Mouse (Mus musculus) heart, postnatal 10 days (tissue): ENCODE results near the gene Trpm3. TPM values are rescaled to one million over a fixed set of nuclear protein-coding genes. Genes with fewer than 3 reads are reported as not detected.

Source experiments
- DNase-seq, 2 experiments: peaks; one replicate each; pipeline ENCODE4 v3.0.0; 2021
- intact Hi-C: fragments of 180-260 bp; cut with DNase I; formaldehyde crosslinking; loops from one replicate; pipeline ENCODE4 v1.15.1; 2025
- total RNA-seq, 2 experiments: library from RNA; stranded (reverse); gene quantifications; 2 replicates each; pipeline ENCODE4 v1.2.3; 2021

Trpm3 gene
- total RNA-seq, 2 experiments from 2014 or later: 1.5 to 2.2 TPM

DNA sequence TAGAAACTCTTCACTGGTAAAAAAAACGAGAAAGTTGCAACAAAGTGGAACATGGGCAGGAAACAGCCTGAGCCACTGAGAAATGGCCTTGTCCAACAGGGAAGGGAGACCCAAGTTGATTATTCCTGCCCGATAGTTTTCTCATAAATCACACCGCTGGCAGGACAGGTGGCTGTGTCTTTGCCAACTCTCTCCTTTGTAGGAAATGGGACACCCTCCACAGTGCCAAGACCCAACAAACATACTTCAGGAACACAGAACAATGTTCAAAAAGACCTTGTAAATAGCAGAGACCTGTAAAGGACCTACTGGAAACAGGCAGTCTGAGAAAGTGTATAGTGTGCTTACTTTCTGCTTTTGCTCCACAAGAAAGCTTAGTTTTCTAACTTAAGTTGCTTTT lies 490.0 kb downstream of the Trpm3 start:
- no peak for DNase-seq
- intact Hi-C loops: no loop called here

DNA sequence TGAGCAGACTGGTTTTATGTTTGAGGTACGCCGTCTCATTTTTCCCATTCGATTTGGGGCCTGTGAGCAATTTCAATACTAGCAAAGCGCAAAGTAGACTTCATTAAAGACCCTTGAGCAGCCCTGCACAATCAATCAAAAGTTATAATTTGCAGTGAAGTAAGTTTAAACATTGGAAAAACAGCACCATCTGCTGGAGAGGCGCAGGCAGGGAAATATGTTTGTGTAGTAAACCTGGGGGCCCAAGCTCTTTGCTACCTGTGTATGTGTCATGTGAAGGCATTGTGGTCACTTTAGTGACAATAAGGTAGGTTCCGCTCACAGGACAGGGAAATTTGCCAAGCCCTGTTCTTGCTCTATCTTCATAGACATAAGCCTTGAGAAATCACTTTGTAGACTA lies 492.5 kb downstream of the Trpm3 start:
- DNase-seq: peak; percentile 28 to 56
- intact Hi-C loops: loop anchor here (1.0 to 10.0 kb wide), 3 partner anchors 79 to 294 kb away; no protein-coding TSS in a partner anchor

DNA sequence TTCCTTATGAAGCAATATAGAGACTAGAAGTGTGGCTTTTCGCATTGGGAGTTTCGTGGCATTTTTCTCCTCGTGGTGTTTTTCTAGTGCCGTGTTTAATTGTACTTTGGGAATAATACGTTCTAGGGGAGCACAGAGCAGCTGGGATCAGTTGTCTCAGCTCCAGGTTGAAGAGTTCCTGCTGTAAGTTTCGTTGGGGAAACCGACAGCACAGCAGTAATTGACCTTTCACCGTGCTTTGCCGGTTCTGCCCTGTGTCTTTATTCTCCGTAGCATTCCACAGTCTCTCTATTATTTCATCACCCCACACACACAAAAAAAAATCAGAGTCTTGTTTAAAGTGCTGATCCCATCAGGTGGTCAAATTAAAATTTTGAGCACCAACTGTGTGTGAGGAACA lies 496.8 kb downstream of the Trpm3 start:
- intact Hi-C loops: loop anchor here (10.0 kb wide), 1 partner anchor 249 kb away; no protein-coding TSS in a partner anchor
- no peak for DNase-seq

DNA sequence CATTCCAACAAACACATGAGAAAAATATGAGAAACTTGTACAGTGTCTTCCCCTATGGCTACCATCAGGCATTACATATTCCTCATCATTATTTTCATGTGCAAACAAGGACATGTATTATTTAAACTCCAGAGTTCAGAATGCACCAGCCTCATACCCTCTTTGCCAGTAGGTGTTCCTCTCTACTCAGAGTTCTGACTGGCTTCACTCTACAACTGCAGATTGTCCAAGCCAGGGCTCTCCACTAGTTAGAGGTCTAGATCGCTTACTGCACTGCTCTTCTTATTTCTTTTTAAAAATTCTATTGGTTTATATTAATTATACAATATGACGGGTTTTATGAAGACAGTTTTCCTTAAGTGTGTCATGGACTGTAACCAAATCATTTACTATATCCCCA lies 498.9 kb downstream of the Trpm3 start:
- DNase-seq: no peak
- intact Hi-C loops: loop anchor here (10.0 kb wide), 1 partner anchor 247 kb away; no protein-coding TSS in a partner anchor

DNA sequence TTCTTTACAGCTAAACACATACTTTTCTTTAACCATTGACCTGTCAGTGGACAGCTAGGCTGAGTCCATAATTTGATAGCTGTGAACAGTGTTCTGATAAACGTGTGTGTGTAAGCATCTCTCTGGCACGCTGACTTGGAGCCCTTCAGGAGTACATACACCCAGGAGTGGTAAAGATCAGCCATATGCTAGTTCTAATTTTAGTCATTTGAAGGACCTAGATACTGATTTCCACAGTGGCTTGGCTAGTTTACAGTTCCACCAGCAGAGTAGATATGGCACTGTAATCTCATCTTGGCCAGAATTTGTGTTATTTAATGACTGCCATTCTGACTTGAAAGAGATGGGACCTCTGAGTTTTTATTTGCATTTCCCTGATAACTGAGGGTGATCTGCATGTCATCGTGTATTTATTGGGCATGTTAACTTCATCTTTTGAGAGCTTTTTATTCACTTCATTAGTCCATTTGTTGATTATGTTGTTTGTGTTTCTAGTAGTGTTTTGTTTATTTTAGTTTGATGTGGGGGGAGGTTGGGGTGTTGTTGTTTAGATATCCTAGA lies 499.6 kb downstream of the Trpm3 start:
- intact Hi-C loops: loop anchor here (10.0 kb wide), 1 partner anchor 246 kb away; no protein-coding TSS in a partner anchor
- no peak for DNase-seq

DNA sequence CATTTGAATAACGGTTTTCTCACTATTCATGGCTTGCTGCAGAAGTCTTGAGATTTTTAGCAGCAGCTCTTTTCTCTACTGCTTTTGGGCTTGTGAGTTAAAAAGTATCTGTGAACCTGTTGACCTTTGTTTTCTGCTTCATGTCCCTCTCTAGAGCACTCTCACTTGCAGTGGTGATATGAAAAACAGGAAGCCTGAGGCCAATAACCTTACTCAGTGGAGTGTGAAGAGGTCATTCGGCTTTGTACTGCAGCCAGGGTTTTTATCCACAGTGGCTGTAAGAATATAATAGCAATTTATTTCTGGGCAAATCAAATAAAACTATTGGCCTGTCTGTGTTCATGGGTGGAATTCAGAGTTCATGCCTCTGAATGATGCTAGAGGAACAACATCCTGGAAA lies 503.3 kb downstream of the Trpm3 start:
- intact Hi-C loops: no loop called here

DNA sequence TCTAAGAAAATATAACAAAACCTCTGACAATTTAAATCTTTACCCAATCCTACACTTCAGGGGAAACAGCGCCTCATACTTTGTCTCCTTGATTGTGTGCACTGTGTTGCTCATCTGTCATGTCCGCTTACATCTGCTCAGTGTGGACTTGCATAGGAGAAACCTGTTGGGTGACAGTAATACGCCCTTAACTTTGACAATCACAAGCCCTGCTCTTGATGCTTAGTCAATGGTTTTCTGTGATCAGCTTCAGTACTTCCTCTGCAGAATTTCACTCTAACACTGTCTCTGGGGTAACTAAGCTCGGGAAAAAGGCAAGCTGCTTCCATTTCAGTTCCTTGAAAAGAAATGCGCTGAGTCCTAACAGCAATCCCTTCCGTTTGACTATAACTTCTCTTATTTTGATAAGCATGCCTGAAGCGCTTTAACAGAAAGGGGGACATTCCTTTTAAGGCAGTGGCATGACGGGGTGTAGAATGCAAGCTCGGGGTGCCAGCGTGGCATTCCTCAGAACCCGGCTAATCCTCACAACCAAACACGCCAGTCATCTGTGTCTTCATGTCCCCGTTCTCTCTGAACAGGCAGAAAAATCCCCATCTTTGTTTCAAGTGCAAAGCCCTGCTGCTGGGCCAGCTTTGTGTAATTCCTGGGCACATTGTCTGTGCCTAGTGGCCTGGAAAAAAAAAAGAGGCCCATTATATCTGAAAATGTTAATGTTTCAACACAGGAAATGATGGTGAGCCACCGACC lies 517.8 kb downstream of the Trpm3 start:
- DNase-seq: no peak
- intact Hi-C loops: no loop called here

More for the DNA sequence above, 503.3 kb downstream of the Trpm3 start:
- DNase-seq: no peak

DNA sequence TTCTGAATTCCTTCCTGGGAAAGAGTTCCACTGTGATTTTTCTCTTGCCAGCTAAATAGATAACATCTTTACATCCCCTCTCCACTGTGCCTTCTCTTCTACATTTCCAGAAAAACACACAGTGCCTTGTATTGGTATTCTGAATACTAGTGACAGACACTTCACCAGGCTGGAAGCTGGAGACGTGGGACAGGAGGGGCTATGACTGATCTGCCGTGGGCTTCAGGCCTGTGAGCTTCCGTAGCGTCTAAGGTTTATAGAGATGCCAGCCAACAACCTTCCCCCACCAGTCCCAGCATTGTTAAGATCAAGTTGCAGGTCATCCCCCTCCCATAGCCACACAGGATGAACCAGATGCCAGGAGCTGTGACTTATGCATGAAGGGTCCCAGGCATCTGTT lies 518.4 kb downstream of the Trpm3 start:
- intact Hi-C loops: no loop called here
- no peak for DNase-seq

DNA sequence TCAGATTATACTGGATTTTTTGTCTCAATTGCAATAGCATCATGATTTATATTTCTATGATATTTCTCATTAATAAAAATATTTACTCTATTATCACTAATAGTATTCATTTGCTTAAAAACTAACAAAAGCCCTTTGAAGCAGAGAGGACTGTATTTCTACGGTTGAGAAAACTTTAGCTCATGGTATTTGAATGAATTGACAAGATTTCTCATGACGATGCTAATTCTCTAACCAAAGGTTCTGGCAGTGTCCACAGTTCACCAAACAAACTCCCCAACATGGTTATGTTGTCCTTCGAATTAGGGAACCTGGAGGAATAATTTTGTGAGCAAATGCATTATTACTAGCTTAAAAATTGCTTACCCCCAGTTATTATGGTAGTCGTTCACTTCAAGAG lies 526.6 kb downstream of the Trpm3 start:
- intact Hi-C loops: no loop called here

DNA sequence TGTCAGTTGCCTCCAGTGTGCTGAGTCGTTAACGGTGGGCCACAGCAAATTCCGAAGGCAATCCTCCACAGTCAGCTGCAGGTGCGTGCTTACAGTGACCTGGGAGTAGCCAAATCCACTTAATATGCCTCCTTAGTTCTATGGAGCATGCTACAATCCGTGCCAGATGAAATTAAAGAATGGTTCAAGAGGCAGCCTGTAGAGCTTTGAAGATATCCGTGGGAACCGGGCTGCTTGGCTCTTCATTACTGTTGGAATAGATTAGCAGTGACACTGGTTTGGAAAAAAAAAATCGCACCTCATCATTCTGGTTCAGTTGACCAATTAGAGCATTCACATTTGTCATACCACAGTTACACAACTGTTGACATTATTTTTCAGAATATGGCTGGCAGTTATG lies 531.4 kb downstream of the Trpm3 start:
- DNase-seq: no peak
- intact Hi-C loops: no loop called here

More for the DNA sequence above, 526.6 kb downstream of the Trpm3 start:
- no peak for DNase-seq

DNA sequence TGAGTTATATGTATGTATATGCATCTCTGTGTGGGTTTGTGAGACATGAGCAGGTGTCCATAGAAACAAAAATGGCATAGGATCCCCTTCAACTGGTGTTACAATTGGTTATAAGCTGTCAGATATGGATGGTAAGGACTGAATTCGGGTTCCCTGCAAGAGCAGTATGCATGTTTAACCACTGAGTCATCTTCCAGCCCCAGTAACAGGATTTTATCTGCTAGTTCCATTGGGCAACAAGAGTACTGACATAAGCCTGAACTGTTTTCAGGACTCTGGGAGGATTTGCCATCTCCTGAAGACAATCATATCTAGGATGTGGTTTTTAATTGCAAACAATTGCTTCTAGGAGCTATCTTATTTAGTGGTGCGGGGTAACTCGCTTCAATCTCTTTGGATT lies 534.0 kb downstream of the Trpm3 start:
- DNase-seq: no peak
- intact Hi-C loops: no loop called here

DNA sequence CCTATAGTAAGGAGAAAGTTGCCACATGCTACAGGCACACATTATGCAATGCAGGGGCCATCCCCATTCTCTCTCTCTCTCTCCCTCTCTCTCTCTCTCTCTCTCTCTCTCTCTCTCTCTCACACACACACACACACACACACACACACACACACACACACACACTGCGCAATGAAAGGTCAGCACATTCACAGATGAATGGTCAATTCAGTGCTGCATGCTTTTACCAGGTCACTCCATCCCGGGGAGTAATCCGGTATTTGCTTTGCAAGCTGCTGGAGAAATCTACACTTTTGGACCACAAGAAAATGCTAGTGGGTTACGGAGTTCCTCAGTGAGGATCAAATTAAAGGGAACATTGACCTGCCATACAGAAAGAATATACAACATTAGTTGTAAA lies 537.4 kb downstream of the Trpm3 start:
- DNase-seq: no peak
- intact Hi-C loops: no loop called here

DNA sequence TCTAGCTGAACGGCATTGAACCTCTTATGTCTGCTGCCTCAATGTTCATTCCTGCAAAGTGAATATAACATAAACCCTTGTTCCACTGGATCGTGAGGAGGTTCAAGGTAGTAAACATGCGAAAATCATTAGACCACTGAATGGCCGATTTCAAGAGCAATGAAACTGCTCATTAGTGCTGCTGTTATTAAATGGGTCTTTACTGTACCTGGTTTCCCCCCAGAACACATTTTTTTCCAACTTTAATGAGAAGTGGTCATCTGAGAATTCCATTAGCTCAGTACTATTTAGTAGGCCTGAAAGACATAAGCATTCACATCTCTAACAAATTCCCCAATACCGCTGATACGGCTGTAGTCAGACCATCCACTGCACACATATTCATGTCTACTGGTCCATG lies 543.4 kb downstream of the Trpm3 start:
- DNase-seq: no peak
- intact Hi-C loops: no loop called here

DNA sequence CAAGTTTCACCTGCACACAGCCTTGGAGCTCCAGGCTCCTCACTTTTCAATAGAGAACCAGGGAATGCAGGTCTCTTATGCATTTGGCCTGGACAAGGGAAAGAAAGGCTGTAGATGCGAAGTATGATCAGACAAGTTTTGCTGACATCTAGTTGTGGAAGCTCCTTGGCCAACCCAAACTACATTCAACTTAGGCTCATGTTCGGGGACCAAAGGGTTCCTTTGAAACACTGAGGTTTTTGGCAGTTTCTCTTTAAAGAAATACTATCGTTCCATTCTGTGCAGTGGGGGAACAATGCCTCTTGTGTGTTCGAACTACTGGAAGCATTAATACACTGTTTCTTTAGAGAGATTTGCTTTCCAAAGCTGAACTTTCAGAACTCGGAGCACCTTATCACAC lies 553.1 kb downstream of the Trpm3 start:
- no peak for DNase-seq
- intact Hi-C loops: no loop called here

DNA sequence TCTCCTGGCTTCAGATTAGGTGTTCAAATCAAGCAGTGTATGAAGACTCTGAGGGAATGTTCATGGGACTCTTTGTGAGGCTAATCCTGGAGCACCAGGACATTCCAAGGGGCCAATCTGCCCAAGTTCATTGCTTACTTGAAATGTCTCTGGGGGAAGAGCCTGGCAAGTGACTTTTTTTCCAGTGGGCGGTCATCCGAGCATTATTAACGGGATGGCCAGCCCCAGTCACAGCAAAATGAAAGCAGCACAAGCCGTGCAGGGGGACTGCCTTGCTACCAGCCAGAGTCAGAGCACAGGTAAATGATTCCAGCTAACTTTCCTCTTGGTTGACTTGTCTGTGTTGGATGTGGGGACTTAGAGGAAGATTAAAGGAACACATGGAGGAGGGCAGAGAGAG lies 553.7 kb downstream of the Trpm3 start:
- intact Hi-C loops: no loop called here
- no peak for DNase-seq

DNA sequence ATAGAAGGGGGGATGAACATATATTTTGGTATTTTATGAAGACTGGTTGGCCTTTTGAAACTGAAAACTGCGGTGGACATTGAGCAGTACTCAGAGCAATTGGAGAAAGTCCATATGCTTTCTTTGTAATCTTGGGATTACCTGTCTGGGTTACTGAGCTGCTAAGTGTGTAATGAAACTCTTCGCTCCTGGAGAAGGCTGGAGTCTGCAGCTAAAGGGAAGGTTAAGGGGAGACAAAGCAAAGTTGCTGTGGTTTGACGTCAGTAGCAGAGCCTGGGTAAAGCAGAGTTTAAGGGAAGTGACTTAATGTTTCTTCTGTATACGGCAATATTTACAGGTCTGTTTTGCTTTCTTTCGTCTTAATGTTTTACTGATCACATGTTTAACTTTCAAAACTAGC lies 554.1 kb downstream of the Trpm3 start:
- intact Hi-C loops: no loop called here
- DNase-seq: no peak

DNA sequence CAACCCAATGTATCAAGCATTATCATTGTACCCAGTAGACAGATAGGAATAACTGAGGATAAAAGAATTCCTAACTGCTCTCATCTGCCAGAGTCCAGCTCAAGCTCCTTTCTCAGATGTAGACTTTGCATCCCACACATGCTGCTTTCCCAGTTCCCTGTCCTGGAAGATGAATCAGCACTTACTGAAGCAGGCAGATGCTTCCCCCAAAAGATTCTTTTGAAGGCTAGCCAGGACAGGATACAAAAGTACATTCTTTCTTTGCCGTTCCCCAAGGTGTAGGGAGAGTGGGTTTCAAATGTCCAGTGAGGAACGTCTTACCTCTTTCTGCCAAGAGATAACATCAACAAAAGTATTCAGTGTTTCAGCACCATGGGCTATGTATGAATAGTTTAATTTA lies 556.6 kb downstream of the Trpm3 start:
- intact Hi-C loops: no loop called here
- no peak for DNase-seq

DNA sequence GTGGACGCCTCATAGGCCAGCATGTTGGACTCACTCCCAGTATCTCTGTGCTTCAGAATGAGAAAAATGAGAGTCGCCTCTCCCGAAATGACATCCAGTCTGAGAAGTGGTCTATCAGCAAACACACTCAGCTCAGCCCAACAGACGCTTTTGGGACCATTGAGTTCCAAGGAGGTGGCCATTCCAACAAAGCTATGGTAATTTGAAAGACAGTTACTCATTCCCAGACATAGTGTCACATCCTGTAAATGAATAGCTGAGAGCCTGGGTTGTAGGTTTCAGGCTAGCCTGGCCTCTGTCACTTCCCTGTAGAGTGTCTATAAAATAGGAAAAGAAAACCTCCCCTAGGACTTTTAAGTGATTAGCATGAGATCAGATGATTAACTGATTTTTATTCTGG lies 559.9 kb downstream of the Trpm3 start:
- DNase-seq: no peak
- intact Hi-C loops: no loop called here

DNA sequence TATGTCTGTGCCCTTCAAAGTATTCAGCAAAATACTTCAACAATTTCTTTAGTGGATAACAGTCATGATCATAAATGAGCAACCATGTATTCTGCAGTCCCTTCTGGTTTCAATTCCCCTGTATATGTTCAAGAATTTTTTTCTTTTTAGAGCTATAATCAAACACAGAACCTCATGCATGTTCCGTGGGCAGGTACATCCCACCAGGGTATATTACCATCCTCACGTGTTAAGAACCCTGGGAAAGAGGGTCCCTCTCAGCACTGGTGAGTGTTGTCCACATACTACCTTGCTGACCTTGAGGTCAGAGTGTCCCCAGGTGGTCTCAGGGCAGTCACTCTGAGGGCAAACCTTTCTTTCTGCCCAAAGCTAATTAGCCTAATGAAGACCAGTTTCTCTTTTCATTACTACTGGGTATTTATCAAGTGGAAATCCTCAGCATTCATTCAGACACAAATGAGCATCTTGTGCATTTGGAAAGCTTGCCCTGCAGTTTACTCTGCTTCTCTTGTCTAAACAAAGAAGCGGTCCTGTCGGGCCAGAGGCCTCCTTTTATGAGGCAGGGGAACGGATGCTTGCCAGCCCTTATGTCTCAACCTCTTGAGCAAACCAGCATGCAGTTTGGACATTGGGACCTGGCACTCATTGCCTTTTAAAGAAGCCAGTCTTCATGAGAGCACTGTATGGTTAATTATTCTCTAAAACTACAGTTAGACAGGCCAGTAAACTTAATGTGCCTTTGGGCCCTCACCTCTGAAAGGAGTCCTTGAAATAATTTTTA lies 562.2 kb downstream of the Trpm3 start:
- DNase-seq: no peak
- intact Hi-C loops: no loop called here

DNA sequence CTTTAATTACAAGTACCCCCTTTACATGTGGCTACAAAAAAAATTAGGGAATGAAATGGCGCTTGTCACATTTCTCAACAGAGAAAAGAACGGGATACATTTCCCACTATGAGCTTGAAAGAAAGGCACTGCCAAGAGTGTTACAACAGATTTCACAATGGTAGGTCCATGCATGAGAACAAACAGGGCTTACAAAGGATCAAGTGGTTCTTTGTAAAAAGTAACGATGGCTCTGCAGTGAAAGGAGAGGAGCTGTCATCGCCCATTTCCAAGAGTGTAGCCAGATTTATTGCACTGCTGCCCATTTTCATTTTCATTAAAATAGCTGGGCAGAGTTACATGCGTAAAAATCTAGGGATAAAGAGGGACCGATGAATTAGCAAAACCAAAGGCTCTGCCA lies 565.0 kb downstream of the Trpm3 start:
- intact Hi-C loops: no loop called here
- no peak for DNase-seq

DNA sequence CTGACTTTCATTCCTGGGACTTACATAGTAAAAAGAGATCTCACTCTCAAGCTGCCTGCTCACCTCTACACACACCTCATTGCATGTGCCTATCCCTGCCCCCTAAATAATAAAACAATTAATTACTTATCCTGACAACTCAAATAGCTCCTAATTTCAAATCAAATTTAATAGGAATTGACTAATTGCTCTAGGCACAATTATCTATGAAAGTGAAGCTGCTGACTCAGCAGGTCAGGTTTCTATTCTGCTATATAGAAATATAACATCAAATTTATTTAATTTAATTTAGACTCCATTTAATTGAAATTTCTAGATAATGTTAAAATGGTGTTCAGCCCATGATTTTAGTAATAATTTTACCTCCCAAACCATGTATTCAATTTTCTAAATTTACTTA lies 566.6 kb downstream of the Trpm3 start:
- no peak for DNase-seq
- intact Hi-C loops: no loop called here

DNA sequence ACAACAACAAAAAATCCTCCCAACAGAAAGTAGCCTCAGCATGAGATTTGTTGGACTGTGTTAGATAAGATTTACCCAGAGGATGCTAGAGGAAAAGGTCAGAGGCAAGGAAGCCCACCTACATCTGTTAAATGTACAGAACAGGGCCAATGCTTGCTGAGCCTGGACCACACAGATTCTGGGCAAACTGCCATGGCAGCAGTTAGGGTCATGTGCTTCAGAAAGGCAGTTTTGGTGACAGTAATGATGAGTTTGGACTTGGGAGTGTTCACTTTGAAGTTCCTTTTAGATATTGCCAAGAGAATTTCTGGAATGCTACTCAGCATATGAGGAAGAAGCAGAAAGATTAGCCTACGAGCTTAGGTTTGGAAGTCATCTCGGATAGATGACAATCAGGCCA lies 580.2 kb downstream of the Trpm3 start:
- DNase-seq: peak; percentile 3
- intact Hi-C loops: no loop called here
